Mouse (Mus musculus) MEL (cell line): Measurements from ENCODE around the gene Prss2.

ENCODE experiments used
- CTCF ChIP-seq, 3 experiments: IDR thresholded peaks in 2 of 3; conservative IDR thresholded peaks in 1 of 3; 2 replicates each; pipeline ENCODE4 v1.5.1; 2011 to 2012; ENCODE audit warnings: low read length in 3 of 3, low read depth in 2 of 3, mild to moderate bottlenecking in 2 of 3, improper control_type of control experiment in 1 of 3, inconsistent platforms in 1 of 3, mixed read lengths in 1 of 3, moderate library complexity in 1 of 3; ENCODE audit not compliant: control insufficient read depth in 1 of 3, insufficient read depth in 1 of 3, poor library complexity in 1 of 3, severe bottlenecking in 1 of 3
- E2F4 ChIP-seq: IDR thresholded peaks from 2 replicates; pipeline ENCODE4 v1.6.1; 2011; ENCODE audit warnings: low read depth, low read length, improper control_type of control experiment, borderline replicate concordance
- KAT2A ChIP-seq: conservative IDR thresholded peaks from 2 replicates; pipeline ENCODE4 v1.6.1; 2012; ENCODE audit warnings: low read depth, low read length, improper control_type of control experiment, inconsistent platforms
- MAX ChIP-seq: IDR thresholded peaks from 2 replicates; pipeline ENCODE4 v1.6.1; 2011; ENCODE audit warnings: low read length, improper control_type of control experiment
- MXI1 ChIP-seq: IDR thresholded peaks from 2 replicates; pipeline ENCODE4 v1.6.1; 2011; ENCODE audit warnings: mild to moderate bottlenecking, low read depth, low read length, improper control_type of control experiment
- NRF1 ChIP-seq: IDR thresholded peaks from 2 replicates; pipeline ENCODE4 v1.6.1; 2014; ENCODE audit warnings: low read depth, mild to moderate bottlenecking, inconsistent platforms, low read length, improper control_type of control experiment, moderate library complexity; ENCODE audit not compliant: poor library complexity, insufficient read depth, severe bottlenecking
- POLR2A ChIP-seq, 2 experiments: IDR thresholded peaks; 2 replicates each; pipeline ENCODE4 v1.6.1; 2011 to 2012; ENCODE audit warnings: low read length in 2 of 2, mild to moderate bottlenecking in 2 of 2, control low read depth in 1 of 2, improper control_type of control experiment in 1 of 2, low read depth in 1 of 2, moderate library complexity in 1 of 2; ENCODE audit not compliant: control insufficient read depth in 1 of 2, insufficient read depth in 1 of 2, poor library complexity in 1 of 2
- ZNF384 ChIP-seq: IDR thresholded peaks from 2 replicates; pipeline ENCODE4 v1.6.1; 2012; ENCODE audit warnings: low read depth, mild to moderate bottlenecking, inconsistent platforms, low read length, improper control_type of control experiment

- TF ChIP-seq CTCF (IDR thresholded peaks at IDR 0.05 in 2 of 3, conservative IDR thresholded peaks at IDR 0.05 in 1 of 3; ENCODE audit: control insufficient read depth in 1 of 3, insufficient read depth in 1 of 3, low read depth in 2 of 3, low read length in 3 of 3, poor library complexity in 1 of 3, severe bottlenecking in 1 of 3) (no peak), ZNF384 (no peak), POLR2A (IDR thresholded peaks at IDR 0.05; ENCODE audit: control insufficient read depth in 1 of 2, insufficient read depth in 1 of 2, low read depth in 1 of 2, low read length in 2 of 2, poor library complexity in 1 of 2) (no peak), MAX (no peak), MXI1 (no peak), KAT2A (no peak), NRF1 (no peak), E2F4 (no peak)
Measured at GRCm38 (mm10) chr6:41518017-41518524, 3.5 kb upstream of the Prss2 start.
